Mouse (Mus musculus): ENCODE results near the gene Tmem145.
A peak's percentile ranks its signal among the peaks of the same experiment; 100 is the strongest.

Gene Tmem145

GRCm38 (mm10) chr7:25277405-25277804, 28.5 kb upstream of the Tmem145 start:
- no peak for DNase-seq

GRCm38 (mm10) chr7:25277998-25278340, 27.9 kb upstream of the Tmem145 start:
- no peak for DNase-seq

- peak; percentile 84 to 95 for DNase-seq
Measured at GRCm38 (mm10) chr7:25278341-25279075, 27.4 kb upstream of the Tmem145 start.

DNA sequence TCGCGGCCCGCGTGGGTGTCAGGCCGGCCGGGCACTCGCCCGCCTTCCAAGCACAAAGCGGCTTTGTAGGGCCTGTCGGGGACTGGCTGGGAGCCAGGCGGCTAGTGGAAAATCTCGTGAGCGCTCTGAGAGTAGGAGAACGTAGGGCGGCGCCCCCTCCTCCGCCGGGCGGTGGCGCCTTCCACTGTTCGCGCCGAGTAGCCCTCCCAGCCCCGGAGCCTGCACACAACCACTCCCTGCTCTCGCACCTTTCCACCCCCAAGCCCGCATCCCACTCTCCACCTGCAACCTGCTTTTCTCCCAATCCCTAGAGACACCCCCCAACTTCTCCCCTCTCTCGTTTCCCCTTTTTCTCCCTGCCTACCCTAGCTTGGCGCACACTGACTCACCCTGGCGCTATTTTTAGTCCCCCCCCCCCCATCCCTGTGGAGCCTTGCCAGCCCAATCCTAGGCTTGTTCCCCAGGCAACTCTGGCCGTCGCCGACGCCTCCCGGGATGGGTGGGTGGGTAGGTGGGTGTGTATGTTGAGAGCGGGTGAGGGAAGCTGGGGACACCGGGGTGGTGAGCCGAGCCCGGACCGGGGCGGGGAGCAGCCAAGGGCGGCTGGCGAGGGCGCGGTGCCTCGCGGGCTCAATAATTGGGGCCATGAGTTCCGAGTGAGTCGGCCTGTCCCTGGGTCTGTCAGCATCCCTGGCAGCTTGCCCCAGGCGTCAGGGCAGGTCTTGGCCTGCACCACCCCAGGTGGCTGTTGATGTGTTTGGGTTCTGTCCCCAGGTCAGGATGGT, 26.6 kb upstream of the Tmem145 start:
- DNase-seq, result peak; percentile 92 to 96

GRCm38 (mm10) chr7:25279861-25280791, 25.8 kb upstream of the Tmem145 start:
- peak; percentile 65 to 85 for DNase-seq

DNA sequence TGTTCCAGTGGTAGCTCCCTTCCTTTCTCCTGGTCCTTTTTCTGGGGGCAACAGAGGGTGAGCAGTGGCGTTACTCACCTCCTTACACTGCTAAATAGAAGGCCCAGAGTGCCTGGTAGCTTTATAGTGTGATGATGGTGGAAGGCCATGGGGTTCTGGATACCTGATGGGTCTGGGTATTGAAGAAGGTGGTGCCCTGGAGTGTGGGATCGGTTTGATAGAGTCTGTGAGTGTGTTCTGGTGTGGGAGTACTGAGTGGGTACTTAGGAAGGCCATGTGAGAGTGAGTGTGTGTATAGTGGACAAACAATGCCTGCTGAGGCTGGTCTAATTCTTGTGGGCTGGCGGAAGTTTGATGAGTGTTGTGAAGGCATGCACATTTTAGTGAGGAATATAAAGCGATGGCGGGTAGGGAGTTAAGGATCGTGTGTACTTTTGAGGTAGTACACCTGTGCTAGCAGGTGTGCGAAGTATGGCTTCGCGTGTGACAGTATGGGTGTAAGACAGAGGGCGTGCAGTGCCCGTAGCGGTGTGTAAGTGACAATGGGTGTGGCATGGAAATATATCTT, 24.7 kb upstream of the Tmem145 start:
- DNase-seq, result no peak

DNA sequence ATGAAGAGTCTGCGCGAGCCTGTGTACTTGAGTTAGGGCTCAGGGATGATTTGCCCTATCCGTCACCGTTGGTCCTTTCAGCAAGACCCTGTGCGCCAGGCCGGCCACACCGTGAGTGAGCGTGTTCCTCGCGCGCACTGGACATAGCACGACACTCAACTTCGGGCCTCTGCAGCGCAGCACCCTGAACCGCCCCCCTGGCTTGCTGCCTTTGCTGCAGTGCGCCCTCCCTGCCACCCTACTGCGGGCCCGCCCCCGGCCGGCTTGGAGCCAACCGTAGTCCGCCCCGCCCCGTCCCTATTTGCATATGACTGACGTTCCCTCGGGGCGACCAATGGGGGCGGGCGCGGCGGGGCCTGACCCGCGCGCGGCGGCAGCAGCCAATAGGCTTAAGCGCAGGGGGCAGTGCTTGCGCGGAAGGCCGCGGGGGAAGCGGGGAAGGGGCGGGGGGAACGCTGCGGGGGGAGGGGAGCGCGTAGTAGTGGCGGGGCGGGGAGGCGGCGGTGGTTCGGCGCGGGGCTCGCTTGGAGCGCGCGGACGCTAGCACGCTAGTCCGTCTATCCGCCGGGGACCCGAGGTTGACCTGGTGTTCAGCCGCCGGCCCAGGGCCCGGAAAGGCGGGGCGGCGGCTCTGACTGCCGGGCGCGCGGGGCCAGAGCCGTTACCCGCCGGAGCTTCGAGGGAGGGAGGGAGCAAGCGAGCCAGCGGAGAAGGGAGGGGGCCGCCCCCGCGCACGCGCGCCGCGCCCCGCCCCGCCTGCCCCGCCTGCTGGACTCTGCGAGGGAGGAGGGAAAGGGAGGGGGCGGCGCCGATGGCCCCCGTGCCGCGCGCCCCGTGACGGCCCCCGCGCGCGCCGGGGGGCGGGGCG, 23.9 kb upstream of the Tmem145 start:
- peak; percentile 99 for DNase-seq

DNA sequence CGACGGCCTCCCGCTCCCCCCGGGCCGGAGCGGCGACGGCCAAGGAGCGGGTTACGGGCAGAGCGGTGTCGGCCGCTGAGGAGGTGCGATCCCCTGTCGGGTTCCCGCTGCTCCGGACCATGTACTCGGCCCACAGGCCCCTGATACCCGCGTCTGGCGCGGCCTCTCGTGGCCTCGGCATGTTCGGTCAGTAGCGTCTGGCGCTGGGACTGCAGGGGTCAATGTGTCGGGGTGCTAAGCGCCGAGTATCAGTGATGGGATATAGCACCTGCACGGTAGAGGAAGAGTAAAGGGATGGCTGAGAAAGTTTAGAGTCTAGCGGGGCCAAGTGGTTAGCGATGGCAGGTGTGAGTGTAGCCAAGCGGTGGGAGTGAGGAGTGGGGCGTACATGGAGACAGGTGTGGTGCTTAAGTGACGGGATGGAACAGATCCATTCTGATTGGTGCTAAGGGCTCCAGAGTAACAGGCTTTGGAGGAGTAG, 23.1 kb upstream of the Tmem145 start:
- DNase-seq, result peak; percentile 40 to 79

DNA sequence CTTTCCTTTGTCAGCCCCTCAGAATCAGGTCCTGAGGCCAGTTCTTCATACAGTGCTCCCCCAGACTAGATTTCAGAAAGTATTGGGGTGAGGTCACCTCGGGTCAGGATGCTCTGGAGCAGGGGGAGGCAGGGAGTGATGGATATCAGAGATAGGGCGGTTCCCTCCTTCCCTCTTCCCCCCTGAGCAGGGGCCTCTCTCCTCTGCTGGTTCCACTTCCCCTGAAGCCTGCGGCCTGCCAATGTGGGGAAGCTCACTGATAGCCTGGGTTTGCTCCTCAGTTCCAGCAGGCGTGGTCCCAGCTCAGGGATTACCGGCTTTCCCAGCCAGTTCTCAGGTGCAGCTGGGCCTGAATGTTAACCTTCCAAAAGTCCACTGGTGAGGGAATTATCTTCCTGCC, 22.3 kb upstream of the Tmem145 start:
- no peak for DNase-seq

DNA sequence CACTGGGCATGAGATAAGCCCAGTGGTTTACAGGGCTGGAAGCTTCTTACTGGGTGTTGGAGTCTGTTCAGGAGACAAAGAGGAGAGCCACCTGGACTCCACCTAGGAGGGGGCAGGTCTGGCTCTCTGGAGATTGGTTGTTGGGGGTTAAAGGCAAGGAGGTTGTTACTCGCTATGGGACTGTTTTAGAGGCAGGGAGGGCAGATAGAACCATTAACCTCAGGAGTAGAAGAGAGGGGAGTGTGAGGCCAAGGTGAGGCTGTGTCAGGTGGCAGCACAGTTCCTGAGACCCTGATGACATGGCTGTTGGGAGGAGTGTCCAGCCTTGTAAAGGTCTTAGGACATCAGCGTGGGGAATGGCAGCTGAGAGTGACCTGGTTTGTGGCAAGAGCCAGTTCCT, 21.7 kb upstream of the Tmem145 start:
- DNase-seq, result no peak

DNA sequence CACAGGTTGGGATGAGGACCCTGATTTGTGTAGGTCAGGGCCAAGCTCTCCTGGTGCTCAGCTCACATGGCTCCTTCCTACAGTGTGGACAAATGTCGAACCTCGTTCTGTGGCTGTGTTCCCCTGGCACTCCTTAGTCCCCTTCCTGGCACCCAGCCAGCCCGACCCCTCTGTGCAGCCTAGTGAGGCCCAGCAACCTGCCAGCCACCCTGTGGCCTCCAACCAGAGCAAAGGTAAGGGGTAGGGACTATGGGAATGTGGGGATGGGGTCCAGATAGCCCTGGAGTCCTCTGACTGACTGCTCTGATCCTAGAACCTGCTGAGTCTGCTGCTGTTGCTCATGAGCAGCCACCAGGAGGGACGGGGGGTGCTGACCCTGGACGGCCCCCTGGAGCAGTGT, 21.1 kb upstream of the Tmem145 start:
- no peak for DNase-seq

DNA sequence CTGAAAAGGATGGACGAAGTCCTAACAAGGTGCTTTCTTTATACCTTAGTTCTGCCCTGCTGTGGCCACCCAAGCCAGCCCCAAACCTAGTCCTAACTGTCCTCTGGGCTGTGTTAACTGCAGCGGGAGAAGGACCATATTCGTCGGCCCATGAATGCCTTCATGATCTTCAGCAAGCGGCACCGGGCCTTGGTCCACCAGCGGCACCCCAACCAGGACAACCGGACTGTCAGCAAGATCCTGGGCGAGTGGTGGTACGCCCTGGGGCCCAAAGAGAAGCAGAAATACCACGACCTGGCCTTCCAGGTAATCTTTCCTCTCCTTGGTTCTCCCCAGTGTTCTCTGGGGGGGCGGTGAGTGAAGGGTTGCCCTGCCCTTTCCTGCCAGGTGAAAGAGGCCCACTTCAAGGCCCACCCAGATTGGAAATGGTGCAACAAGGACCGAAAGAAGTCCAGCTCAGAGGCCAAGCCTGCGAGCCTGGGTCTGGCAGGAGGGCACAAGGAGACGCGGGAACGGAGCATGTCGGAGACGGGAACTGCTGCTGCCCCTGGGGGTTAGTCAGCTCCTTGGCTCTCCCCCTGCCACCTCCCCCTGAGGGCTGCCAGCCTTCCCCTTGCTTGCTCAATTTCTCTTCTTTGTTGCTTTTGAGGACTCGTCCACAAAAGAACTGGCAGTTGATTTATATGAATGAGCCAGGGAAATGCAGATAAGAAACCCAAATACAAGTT, 20.2 kb upstream of the Tmem145 start:
- no peak for DNase-seq

GRCm38 (mm10) chr7:25286989-25287388, 18.9 kb upstream of the Tmem145 start:
- peak in 1 of 2 experiments; percentile 32 for DNase-seq

DNA sequence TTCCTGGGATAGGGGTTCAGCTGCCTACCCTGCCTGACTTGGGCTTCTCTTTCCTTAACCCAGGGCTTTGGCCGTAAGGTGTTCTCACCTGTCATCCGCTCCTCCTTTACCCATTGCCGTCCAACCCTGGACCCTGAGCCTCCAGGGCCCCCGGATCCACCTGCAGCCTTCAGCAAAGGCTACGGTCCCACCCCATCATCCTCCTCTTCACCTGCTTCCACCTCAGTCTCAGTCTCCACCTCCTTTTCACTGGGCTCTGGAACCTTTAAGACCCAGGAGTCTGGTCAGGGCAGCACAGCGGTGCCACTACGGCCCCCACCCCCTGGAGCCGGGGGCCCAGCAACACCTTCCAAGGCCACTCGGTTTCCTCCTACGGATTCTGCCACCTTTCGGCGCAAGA, 17.9 kb upstream of the Tmem145 start:
- DNase-seq, result peak in 1 of 2 experiments; percentile 26

- DNase-seq, result peak in 1 of 2 experiments; percentile 37
Measured at GRCm38 (mm10) chr7:25288721-25289120, 17.2 kb upstream of the Tmem145 start.

GRCm38 (mm10) chr7:25289925-25290324, 16.0 kb upstream of the Tmem145 start:
- DNase-seq, result no peak

DNA sequence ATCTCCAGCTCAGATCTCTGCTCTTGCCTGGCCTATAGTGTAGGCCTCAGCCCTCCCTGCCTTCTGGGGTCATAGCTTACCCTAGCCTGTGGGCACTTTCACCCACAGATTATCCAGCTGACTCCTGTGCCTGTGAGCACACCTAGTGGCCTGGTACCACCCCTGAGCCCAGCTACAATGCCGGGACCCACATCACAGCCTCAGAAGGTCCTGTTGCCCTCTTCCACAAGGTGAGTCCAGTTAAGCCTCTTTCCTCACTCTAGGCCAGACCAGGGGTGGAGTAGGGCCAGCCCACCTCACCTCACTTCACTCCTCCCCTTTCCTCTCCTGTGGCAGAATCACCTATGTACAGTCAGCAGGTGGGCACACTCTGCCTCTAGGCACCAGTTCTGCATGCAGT, 15.4 kb upstream of the Tmem145 start:
- DNase-seq, result no peak

- DNase-seq, result peak; percentile 84 to 86
Measured at GRCm38 (mm10) chr7:25290911-25291310, 15.0 kb upstream of the Tmem145 start.

DNA sequence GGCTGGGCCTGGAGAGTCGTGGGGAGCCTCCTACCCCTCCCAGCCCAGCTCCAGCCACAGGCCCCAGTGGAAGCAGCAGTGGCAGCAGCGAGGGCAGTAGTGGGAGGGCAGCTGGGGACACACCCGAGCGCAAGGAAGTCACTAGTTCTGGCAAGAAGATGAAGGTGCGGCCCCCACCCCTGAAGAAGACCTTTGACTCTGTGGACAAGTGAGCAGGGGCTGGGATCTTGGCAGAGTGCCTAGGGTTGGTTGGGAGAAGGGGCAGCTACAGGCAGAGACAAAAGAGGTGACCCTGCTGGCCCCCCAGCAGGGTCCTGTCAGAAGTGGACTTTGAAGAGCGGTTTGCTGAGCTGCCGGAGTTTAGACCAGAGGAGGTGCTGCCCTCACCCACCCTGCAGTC, 13.8 kb upstream of the Tmem145 start:
- peak in 1 of 2 experiments; percentile 67 for DNase-seq

DNA sequence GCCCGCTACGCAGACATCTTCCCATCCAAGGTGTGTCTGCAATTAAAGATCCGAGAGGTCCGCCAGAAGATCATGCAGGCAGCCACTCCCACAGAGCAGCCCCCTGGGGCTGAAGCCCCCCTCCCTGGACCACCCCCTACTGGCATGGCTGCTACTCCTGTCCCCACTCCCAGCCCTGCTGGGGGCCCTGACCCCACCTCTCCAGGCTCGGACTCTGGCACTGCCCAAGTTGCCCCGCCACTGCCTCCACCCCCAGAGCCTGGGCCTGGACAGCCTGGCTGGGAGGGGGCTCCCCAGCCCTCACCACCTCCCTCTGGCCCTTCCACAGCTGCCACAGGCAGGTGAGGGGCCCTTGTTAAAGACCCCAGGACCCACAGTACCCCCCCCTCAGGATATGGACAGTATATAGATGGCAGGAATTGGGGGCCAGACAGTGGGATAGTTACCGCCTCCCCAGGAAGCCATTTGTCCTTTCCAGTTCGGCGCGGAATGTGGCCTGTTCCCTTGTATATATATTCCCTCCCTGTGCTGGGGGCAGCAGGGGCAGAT, 12.6 kb upstream of the Tmem145 start:
- peak in 1 of 2 experiments; percentile 34 for DNase-seq

GRCm38 (mm10) chr7:25294495-25294894, 11.4 kb upstream of the Tmem145 start:
- DNase-seq, result no peak

Measured in kidney, postnatal 25 days (tissue).